Mouse (Mus musculus) liver, embryonic 13.5 days (tissue): ENCODE results near the gene Mif4gd. TPM values are rescaled to one million over a fixed set of nuclear protein-coding genes. Genes with fewer than 3 reads are reported as not detected.

ENCODE experiments used
- ATAC-seq: fragments of 200-750 bp; cut with Nextera tagmentation; 2 replicates; pipeline ENCODE4 v1.8.0; 2017; ENCODE audit warnings: low read depth, mild to moderate bottlenecking, moderate number of reproducible peaks, moderate library complexity
- DNase-seq: peaks from one replicate; pipeline ENCODE4 v3.0.0; 2022
- H3K27ac ChIP-seq: fragments of 300-500 bp; sonication (generic); 2 replicates; pipeline ENCODE4 v1.5.1; 2015; ENCODE audit warnings: moderate library complexity, mild to moderate bottlenecking, inconsistent platforms
- H3K27me3 ChIP-seq: fragments of 300-500 bp; sonication (generic); 2 replicates; pipeline ENCODE4 v1.6.1; 2015; ENCODE audit warnings: mild to moderate bottlenecking, inconsistent platforms
- H3K36me3 ChIP-seq: fragments of 300-500 bp; sonication (generic); 2 replicates; pipeline ENCODE4 v1.6.1; 2015; ENCODE audit warnings: mild to moderate bottlenecking, inconsistent platforms
- H3K4me1 ChIP-seq: fragments of 300-500 bp; sonication (generic); replicated peaks from 2 replicates; pipeline ENCODE4 v1.6.1; 2015; ENCODE audit warnings: inconsistent platforms
- H3K4me2 ChIP-seq: fragments of 300-500 bp; sonication (generic); 2 replicates; pipeline ENCODE4 v1.6.1; 2015; ENCODE audit warnings: inconsistent platforms, mild to moderate bottlenecking, moderate library complexity
- H3K4me3 ChIP-seq: fragments of 300-500 bp; sonication (generic); replicated peaks from 2 replicates; pipeline ENCODE4 v1.5.1; 2015; ENCODE audit warnings: mild to moderate bottlenecking, inconsistent platforms
- H3K9ac ChIP-seq: fragments of 300-500 bp; sonication (generic); 2 replicates; pipeline ENCODE4 v1.6.1; 2015; ENCODE audit warnings: mild to moderate bottlenecking, inconsistent platforms
- H3K9me3 ChIP-seq: fragments of 300-500 bp; sonication (generic); replicated peaks from 2 replicates; pipeline ENCODE4 v1.6.1; 2016; ENCODE audit warnings: inconsistent platforms
- WGBS: fragments of 180-500 bp; shearing (Covaris S2); methylation state at CpG from one replicate; pipeline ENCODE4 v1.1.7; 2015; ENCODE audit not compliant: insufficient replicate concordance; 5-methylcytosine and 5-hydroxymethylcytosine counted together
- polyA plus RNA-seq: library from polyadenylated mRNA; unstranded; fragments of >200 nt; fragmentation: Nextera tagmentation; extraction: Ambion mirVana; gene quantifications from 2 replicates; pipeline ENCODE4 v1.2.1, GENCODE M21; 2015

The Mif4gd gene
- polyA plus RNA-seq, 1 experiment from 2014 or later = 26.8 TPM

GRCm38 (mm10) chr11:115611173-115611572, 1.6 kb downstream of the Mif4gd start:
- ATAC-seq (no peak), DNase-seq (no peak)
- WGBS = 80% methylated on average over 6 of the region's 6 CpGs
- no peaks in the 10 kb centered on the region for H3K27me3 ChIP-seq
- peaks cover 55% of the 10 kb centered on the region for H3K36me3 ChIP-seq
- H3K4me2 ChIP-seq = peak overlapping the region; percentile 93
- H3K27ac ChIP-seq = 0 out of 2 replicates have a peak overlapping the region, but pooled peaks have one; percentile 98
- H3K4me3 ChIP-seq = peak overlapping the region; percentile 77
- H3K9ac ChIP-seq = peak overlapping the region; percentile 90; the same call in 1 of the 2 replicates
- no peaks in the 10 kb centered on the region for H3K9me3 ChIP-seq
- H3K4me1 ChIP-seq = peaks cover 45% of the 10 kb centered on the region

GRCm38 (mm10) chr11:115609576-115609975, 3.2 kb downstream of the Mif4gd start:
- WGBS = 62% methylated on average over 3 of the region's 3 CpGs
- peaks cover 58% of the 10 kb centered on the region for H3K36me3 ChIP-seq
- H3K27me3 ChIP-seq = no peaks in the 10 kb centered on the region
- H3K4me2 ChIP-seq = no peak overlapping the region
- H3K4me3 ChIP-seq = no peak overlapping the region
- DNase-seq = no peak
- ATAC-seq = no peak
- no peak overlapping the region for H3K27ac ChIP-seq
- H3K4me1 ChIP-seq = peaks cover 54% of the 10 kb centered on the region
- H3K9ac ChIP-seq = no peak overlapping the region
- no peaks in the 10 kb centered on the region for H3K9me3 ChIP-seq

DNA sequence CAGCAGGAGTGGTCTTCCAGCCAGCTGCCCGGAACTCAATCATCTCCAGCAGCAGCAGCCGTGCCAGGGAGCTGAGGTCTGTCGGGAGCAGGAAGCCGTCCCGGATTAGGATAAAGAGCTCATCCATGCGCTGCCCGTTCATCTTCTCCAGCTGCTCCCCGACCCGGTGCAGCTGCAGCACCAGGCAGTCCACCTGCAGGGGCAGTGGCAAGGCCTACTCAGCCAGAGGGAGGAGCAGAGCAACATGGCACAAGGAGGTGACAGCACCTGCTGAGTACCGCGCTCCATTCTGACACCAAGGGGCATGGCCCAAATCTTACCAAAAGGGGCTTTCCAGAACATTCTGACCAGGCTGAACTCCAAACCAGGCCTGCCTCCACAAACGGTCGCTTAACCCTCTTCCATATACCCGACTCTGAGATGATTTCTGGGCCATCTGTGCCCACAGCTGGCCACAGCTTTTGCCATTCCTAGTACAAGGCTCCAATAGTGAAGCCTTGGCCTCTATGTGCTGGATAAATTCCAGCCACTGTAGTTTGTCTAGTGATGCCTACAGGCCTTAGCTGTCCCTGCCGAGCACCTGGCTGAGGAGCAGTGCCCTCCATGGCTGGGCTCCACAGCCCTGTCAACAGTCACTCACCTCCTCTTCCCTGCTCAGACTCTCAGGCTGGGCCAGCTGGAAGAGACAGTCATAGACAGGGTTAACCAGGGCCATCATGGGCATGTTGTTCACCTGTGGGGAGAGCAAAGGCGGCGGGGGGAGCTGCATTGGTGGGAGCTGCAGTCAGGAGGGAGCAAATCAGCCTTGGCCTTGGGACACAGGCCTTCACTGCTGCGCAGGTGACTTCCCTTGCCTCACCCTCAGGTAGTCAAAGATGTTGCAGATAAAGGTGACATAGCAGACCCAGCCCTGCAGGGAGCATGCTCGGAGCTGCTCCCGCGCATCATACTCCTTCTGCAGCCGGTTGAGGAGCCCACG, 4.1 kb downstream of the Mif4gd start:
- H3K36me3 ChIP-seq = peaks cover 53% of the 10 kb centered on the region
- no peak overlapping the region for H3K4me2 ChIP-seq
- DNase-seq = no peak
- no peak overlapping the region for H3K9ac ChIP-seq
- H3K27me3 ChIP-seq = no peaks in the 10 kb centered on the region
- H3K4me3 ChIP-seq = no peak overlapping the region
- peaks cover 47% of the 10 kb centered on the region for H3K4me1 ChIP-seq
- no peaks in the 10 kb centered on the region for H3K9me3 ChIP-seq
- no peak for ATAC-seq
- no peak overlapping the region for H3K27ac ChIP-seq
- WGBS = 84% methylated on average over 23 of the region's 23 CpGs

DNA sequence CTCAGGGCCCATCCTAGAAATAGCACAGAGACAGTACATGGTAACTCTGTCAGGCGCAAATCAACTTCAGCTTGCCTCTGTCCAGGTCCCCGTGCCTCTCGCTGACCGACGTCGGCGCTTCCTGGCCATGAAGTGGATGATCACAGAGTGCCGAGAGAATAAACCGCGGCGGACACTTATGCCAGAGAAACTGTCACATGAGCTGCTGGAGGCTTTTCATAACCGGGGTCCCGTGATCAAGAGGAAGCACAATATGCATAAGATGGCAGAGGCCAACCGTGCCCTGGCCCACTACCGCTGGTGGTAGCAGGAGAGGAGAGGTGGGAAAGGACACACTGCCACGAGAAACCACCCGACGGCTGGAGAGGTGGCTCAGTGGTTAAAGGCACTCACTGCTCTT, 6.0 kb downstream of the Mif4gd start:
- 89% methylated on average over 18 of the region's 18 CpGs for WGBS
- no peak overlapping the region for H3K27ac ChIP-seq
- peaks cover 48% of the 10 kb centered on the region for H3K4me1 ChIP-seq
- ATAC-seq = no peak
- H3K4me3 ChIP-seq = no peak overlapping the region
- H3K4me2 ChIP-seq = no peak overlapping the region
- H3K36me3 ChIP-seq = peaks cover 57% of the 10 kb centered on the region
- no peaks in the 10 kb centered on the region for H3K27me3 ChIP-seq
- no peaks in the 10 kb centered on the region for H3K9me3 ChIP-seq
- H3K9ac ChIP-seq = no peak overlapping the region
- DNase-seq = no peak

- Histone ChIP-seq H3K27me3 (no peaks in the 10 kb centered on the region), H3K36me3 (peaks cover 62% of the 10 kb centered on the region), H3K27ac (peak overlapping the region; percentile 88), H3K9me3 (no peaks in the 10 kb centered on the region), H3K4me1 (peaks cover 54% of the 10 kb centered on the region), H3K4me3 (peak overlapping the region; percentile 79), H3K4me2 (peak overlapping the region; percentile 92), H3K9ac (peak overlapping the region; percentile 89)
- ATAC-seq = peak; percentile 29
- DNase-seq = no peak
- WGBS = under 1% methylated on average over 26 of the region's 26 CpGs
Measured at GRCm38 (mm10) chr11:115604304-115604696, 8.5 kb downstream of the Mif4gd start.

- Histone ChIP-seq H3K4me1 (peaks cover 60% of the 10 kb centered on the region), H3K27ac (peak within 1 kb of the TSS; percentile 88), H3K9me3 (no peaks in the 10 kb centered on the region), H3K27me3 (no peaks in the 10 kb centered on the region), H3K4me2 (peak within 1 kb of the TSS; percentile 92), H3K36me3 (peaks cover 58% of the 10 kb centered on the region), H3K4me3 (peak within 1 kb of the TSS; percentile 79), H3K9ac (peak within 1 kb of the TSS; percentile 89)
- peak; percentile 85 for DNase-seq
- ATAC-seq = peak; percentile 94
- under 1% methylated on average over 93 of the region's 93 CpGs for whole genome bisulfite sequencing
Measured at GRCm38 (mm10) chr11:115603476-115604303, 9.1 kb downstream of the Mif4gd start, which contains the start of the genes Mrps7 and Gga3. TSS of gene Mrps7 (plus strand) at chr11:115603925. TSS of gene Gga3 (minus strand) at chr11:115604051.

DNA sequence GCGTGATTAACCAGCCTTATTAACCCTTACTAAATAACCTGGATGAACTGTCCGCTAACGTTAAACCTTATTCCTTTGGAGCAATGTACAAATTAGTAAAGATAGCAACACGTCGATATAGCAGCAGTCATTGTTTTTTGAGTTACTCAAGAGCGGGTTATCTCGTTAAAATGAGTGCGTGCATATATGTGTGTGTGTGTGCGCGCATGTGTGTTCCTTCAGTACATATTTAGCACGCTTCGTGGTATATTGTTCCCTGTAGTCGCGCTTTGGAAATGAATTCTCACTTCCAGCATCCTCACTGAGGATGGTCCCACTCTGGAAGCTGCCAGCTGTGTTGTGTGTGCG, 9.7 kb downstream of the Mif4gd start:
- no peak for ATAC-seq
- peak overlapping the region; percentile 89 for H3K9ac ChIP-seq
- no peaks in the 10 kb centered on the region for H3K9me3 ChIP-seq
- peak overlapping the region; percentile 88 for H3K27ac ChIP-seq
- H3K4me1 ChIP-seq = peaks cover 65% of the 10 kb centered on the region
- DNase-seq = no peak
- H3K4me3 ChIP-seq = peak overlapping the region; percentile 79
- peak overlapping the region; percentile 92 for H3K4me2 ChIP-seq
- 2% methylated on average over 15 of the region's 15 CpGs for WGBS
- H3K36me3 ChIP-seq = peaks cover 58% of the 10 kb centered on the region
- H3K27me3 ChIP-seq = no peaks in the 10 kb centered on the region

DNA sequence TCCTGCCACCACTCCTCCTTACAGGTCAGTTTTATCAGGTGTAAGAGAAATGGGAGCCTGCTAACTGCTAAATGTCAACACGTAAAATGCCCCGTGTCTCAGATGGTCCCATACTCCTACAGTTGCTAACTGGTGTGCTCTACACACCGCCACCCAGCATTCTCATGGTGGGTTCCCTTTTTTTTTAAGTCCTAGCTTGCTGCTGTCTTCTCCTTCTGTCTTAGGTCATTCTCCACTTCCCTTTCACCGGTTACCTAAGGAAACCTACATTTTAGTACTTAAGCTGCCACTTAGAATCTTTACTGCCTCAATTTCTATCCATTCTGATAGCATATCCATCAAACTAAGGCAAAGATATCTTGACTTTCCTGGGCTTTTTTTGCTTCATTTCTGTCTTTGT, 11.6 kb downstream of the Mif4gd start:
- WGBS = 54% methylated on average over 4 of the region's 4 CpGs
- 0 out of 2 replicates have a peak overlapping the region, but pooled peaks have one; percentile 89 for H3K9ac ChIP-seq
- ATAC-seq = no peak
- 0 out of 2 replicates have a peak overlapping the region, but pooled peaks have one; percentile 10 for H3K27ac ChIP-seq
- H3K4me1 ChIP-seq = peaks cover 65% of the 10 kb centered on the region
- no peak for DNase-seq
- H3K27me3 ChIP-seq = no peaks in the 10 kb centered on the region
- H3K4me2 ChIP-seq = 0 out of 2 replicates have a peak overlapping the region, but pooled peaks have one; percentile 11
- H3K4me3 ChIP-seq = no peak overlapping the region
- H3K9me3 ChIP-seq = no peaks in the 10 kb centered on the region
- H3K36me3 ChIP-seq = peaks cover 57% of the 10 kb centered on the region

- Histone ChIP-seq H3K9me3 (no peaks in the 10 kb centered on the region), H3K4me3 (no peak overlapping the region), H3K4me1 (peaks cover 62% of the 10 kb centered on the region), H3K27ac (peak overlapping the region; percentile 10; the same call in 1 of the 2 replicates), H3K9ac (no peak overlapping the region), H3K4me2 (0 out of 2 replicates have a peak overlapping the region, but pooled peaks have one; percentile 11), H3K27me3 (no peaks in the 10 kb centered on the region), H3K36me3 (peaks cover 57% of the 10 kb centered on the region)
- DNase-seq (no peak), ATAC-seq (no peak)
- 92% methylated on average over 15 of the region's 15 CpGs for WGBS
Measured at GRCm38 (mm10) chr11:115600743-115601142, 12.0 kb downstream of the Mif4gd start.

- H3K4me3 ChIP-seq = no peak overlapping the region
- H3K36me3 ChIP-seq = peaks cover 60% of the 10 kb centered on the region
- peaks cover 51% of the 10 kb centered on the region for H3K4me1 ChIP-seq
- ATAC-seq (no peak), DNase-seq (no peak)
- H3K4me2 ChIP-seq = no peak overlapping the region
- 86% methylated on average over 7 of the region's 7 CpGs for WGBS
- H3K9me3 ChIP-seq = no peaks in the 10 kb centered on the region
- no peak overlapping the region; the same call in 1 of the 2 replicates for H3K9ac ChIP-seq
- no peaks in the 10 kb centered on the region for H3K27me3 ChIP-seq
- H3K27ac ChIP-seq = no peak overlapping the region
Measured at GRCm38 (mm10) chr11:115599722-115600121, 13.0 kb downstream of the Mif4gd start.

DNA sequence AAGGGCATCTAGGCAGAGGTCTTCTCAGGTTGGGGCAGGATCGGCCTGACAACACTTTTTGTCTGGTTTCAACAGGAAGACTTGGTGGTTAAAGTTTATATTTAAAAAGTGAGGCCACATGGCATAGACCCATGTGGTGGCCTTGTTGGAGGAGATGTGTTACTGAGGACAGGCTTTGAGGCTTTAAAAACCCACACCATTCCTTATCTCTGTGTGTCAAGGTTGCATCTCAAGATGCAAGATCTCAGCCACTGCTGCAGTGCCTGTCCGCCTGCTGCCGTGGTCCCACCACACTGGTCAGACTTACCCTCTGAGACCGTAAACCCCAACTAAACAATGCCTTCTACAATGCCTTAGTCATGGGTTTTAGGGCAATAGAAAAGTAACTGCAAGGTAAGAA, 14.5 kb downstream of the Mif4gd start:
- H3K27ac ChIP-seq = no peak overlapping the region; the same call in 1 of the 2 replicates
- H3K9me3 ChIP-seq = no peaks in the 10 kb centered on the region
- DNase-seq = no peak
- H3K36me3 ChIP-seq = peaks cover 74% of the 10 kb centered on the region
- 53% methylated on average over 4 of the region's 4 CpGs for WGBS
- H3K27me3 ChIP-seq = no peaks in the 10 kb centered on the region
- peaks cover 48% of the 10 kb centered on the region for H3K4me1 ChIP-seq
- H3K4me3 ChIP-seq = no peak overlapping the region
- peak overlapping the region; percentile 22; the same call in 1 of the 2 replicates for H3K9ac ChIP-seq
- H3K4me2 ChIP-seq = no peak overlapping the region
- no peak for ATAC-seq
